Mouse (Mus musculus) neural tube, embryonic 11.5 days (tissue): ENCODE measurements at regions not wholly inside any gene's neighbourhood (a gene's known extent, or its start where the extent isn't known, plus 50 kb on each side); places are given as distances from the start of the nearest gene placed in this dataset.
A peak's percentile ranks its signal among the peaks of the same experiment; 100 is the strongest.

Experiments used
- ATAC-seq: fragments of 200-750 bp; cut with Nextera tagmentation; 2 replicates; pipeline ENCODE4 v1.8.0; 2017; ENCODE audit warnings: moderate number of reproducible peaks, mild to moderate bottlenecking, moderate TSS enrichment, moderate library complexity; ENCODE audit not compliant: insufficient read depth, low FRiP score, low TSS enrichment
- DNase-seq: peaks from one replicate; pipeline ENCODE4 v3.0.0-alpha.2; 2015; ENCODE audit warnings: low spot score
- H3K27ac ChIP-seq: fragments of 300-500 bp; sonication (generic); 2 replicates; pipeline ENCODE4 v1.5.1; 2014; ENCODE audit warnings: low read depth, mild to moderate bottlenecking, low read length
- H3K27me3 ChIP-seq: fragments of 300-500 bp; sonication (generic); 2 replicates; pipeline ENCODE4 v1.6.1; 2014; ENCODE audit warnings: mild to moderate bottlenecking, low read length, mixed read lengths; ENCODE audit not compliant: control insufficient read depth, insufficient read depth
- H3K36me3 ChIP-seq: fragments of 300-500 bp; sonication (generic); 2 replicates; pipeline ENCODE4 v1.6.1; 2014; ENCODE audit warnings: mild to moderate bottlenecking, low read length, moderate library complexity, mixed read lengths; ENCODE audit not compliant: control insufficient read depth, insufficient read depth
- H3K4me1 ChIP-seq: fragments of 300-500 bp; sonication (generic); 2 replicates; pipeline ENCODE4 v1.6.1; 2014; ENCODE audit warnings: low read length, mixed read lengths; ENCODE audit not compliant: control insufficient read depth, insufficient read depth
- H3K4me2 ChIP-seq: fragments of 300-500 bp; sonication (generic); 2 replicates; pipeline ENCODE4 v1.6.1; 2014; ENCODE audit warnings: low read depth, mild to moderate bottlenecking, moderate library complexity
- H3K4me3 ChIP-seq: fragments of 300-500 bp; sonication (generic); 2 replicates; pipeline ENCODE4 v1.5.1; 2014; ENCODE audit warnings: low read depth, low read length
- H3K9ac ChIP-seq: fragments of 300-500 bp; sonication (generic); 2 replicates; pipeline ENCODE4 v1.6.1; 2014; ENCODE audit warnings: mild to moderate bottlenecking, low read length
- H3K9me3 ChIP-seq: fragments of 300-500 bp; sonication (generic); 2 replicates; pipeline ENCODE4 v1.6.1; 2016; ENCODE audit warnings: low read length; ENCODE audit not compliant: control insufficient read depth
- WGBS: fragments of 180-500 bp; shearing (Covaris S2); extraction: QIAGEN DNeasy Blood & Tissue Kit; methylation state at CpG from one replicate; pipeline ENCODE4 v1.1.7; 2014; 5-methylcytosine and 5-hydroxymethylcytosine counted together

DNA sequence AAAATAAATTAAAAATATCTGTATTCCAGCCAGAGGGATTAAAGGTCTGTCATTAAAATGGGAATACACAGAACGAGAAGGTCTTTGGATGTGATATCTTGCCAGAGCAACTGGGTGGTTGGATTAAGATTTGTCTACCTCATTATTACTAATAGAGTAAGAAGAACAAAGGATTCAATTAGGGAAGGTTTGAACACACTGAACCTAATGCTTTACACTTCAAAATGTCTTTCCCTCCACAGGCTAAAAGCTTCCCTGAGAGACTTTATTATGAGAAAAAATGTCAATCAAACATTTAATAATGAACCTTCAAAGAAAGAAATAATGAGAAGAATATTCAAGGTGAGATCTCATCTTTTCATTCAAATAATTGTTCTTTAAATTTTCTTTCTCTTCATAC, 899.4 kb downstream of the Trhde start:
- WGBS: 81% methylated on average over 1 of the region's 1 CpGs
- DNase-seq (no peak), ATAC-seq (no peak)
- Histone ChIP-seq H3K9me3 (no peaks in the 10 kb centered on the region), H3K36me3 (no peaks in the 10 kb centered on the region), H3K9ac (no peak overlapping the region), H3K4me1 (no peaks in the 10 kb centered on the region), H3K4me3 (no peak overlapping the region), H3K4me2 (no peak overlapping the region), H3K27ac (no peak overlapping the region), H3K27me3 (no peaks in the 10 kb centered on the region)

DNA sequence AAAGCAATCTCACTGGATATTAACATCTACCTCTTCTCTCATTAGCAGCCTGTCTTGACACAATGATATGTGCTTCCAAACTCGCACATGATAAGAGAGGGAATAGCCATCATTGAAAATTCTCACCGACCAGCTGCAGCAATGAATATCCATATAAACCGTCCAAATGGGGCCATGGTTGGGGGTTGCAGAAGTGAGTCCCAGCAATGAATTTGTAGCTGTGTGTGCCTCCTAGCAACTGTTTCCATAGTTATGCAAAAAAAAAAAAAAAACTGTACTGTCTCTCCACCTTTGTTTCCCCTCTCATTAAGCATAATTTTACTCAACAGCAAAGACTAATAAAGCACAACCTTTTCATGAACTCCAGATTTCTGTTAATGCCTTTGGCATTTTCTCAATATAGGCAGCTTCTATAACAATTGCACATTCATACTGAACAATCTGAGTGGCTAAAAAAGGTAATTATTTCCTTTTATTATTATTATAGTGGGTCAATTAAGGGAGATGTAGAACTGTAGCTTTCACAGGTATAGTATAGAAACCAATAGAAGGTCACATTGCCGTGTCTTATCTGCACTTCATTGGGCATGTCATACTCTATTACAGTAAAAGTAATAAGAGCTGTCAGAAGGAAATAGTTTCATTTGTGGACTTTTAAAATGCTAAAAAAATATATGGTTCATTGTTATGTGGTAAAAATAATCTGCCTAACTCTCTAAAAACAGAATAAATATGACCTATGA, 927.5 kb downstream of the Trhde start:
- Histone ChIP-seq H3K9me3 (no peaks in the 10 kb centered on the region), H3K4me3 (no peak overlapping the region), H3K4me2 (no peak overlapping the region), H3K4me1 (no peaks in the 10 kb centered on the region), H3K27me3 (no peaks in the 10 kb centered on the region), H3K27ac (no peak overlapping the region), H3K36me3 (no peaks in the 10 kb centered on the region), H3K9ac (no peak overlapping the region)
- ATAC-seq: 0 out of 2 replicates have a peak, but pooled peaks have one; percentile 37
- no peak for DNase-seq
- WGBS: 82% methylated on average over 4 of the region's 4 CpGs

- Histone ChIP-seq H3K4me1 (no peaks in the 10 kb centered on the region), H3K4me2 (no peak overlapping the region), H3K36me3 (no peaks in the 10 kb centered on the region), H3K27me3 (no peaks in the 10 kb centered on the region), H3K9ac (no peak overlapping the region), H3K9me3 (no peaks in the 10 kb centered on the region), H3K4me3 (no peak overlapping the region), H3K27ac (no peak overlapping the region)
- 88% methylated on average over 1 of the region's 1 CpGs for WGBS
- no peak for ATAC-seq
- no peak for DNase-seq
These were observed 895.8 kb upstream of the Atxn7l3b start for GRCm38 (mm10) chr10:113824596-113824995.
